Mouse (Mus musculus) heart, adult 2 months (tissue): ENCODE measurements at regions not wholly inside any gene's neighbourhood (a gene's known extent, or its start where the extent isn't known, plus 50 kb on each side); places are given as distances from the start of the nearest gene placed in this dataset.

Experiments used
- CTCF ChIP-seq: fragments of 200-600 bp; IDR thresholded peaks from 2 replicates; pipeline ENCODE4 v1.8.1; 2022; ENCODE audit warnings: antibody characterized with exemption, mild to moderate bottlenecking, moderate library complexity
- POLR2A ChIP-seq: fragments of 200-500 bp; IDR thresholded peaks from 2 replicates; pipeline ENCODE4 v1.6.1; 2011; ENCODE audit warnings: mild to moderate bottlenecking, low read depth, low read length, control low read depth; ENCODE audit not compliant: insufficient read depth

GRCm38 (mm10) chr6:82854338-82854737 lies 80.1 kb upstream of the Hk2 start:
- TF ChIP-seq POLR2A (no peak), CTCF (no peak)
